Mouse (Mus musculus) liver, embryonic 14.5 days (tissue): Measurements from ENCODE around the gene Rdx.

Experiments used
- CTCF ChIP-seq: IDR thresholded peaks from 2 replicates; pipeline ENCODE4 v1.5.1; 2016; ENCODE audit warnings: antibody characterized with exemption, low read depth, control low read depth
- EP300 ChIP-seq: IDR thresholded peaks from 2 replicates; pipeline ENCODE4 v1.6.1; 2016; ENCODE audit warnings: antibody characterized with exemption, low read depth

DNA sequence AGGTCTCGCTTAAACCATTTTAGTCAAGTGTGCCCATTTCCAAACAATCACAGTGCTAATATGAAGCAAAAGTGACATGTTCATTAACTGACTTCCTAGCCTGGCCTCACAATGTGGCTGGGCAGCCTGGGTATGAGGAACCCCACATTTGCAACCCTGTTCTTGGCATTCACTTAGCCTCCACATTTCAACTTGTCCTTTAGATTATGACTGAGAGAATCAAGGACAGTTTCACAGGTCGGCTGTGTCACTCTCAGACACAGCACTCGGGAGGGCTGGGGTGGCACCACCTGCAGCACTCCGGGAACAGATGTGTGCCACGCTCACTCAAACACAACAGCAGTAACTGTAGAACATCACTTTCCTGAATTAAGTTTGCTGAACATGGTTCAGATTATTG, 66.1 kb downstream of the Rdx start:
- TF ChIP-seq CTCF = no peak
- no peak for TF ChIP-seq EP300
